Mouse (Mus musculus): ENCODE measurements around the gene Olfr54. TPM values are rescaled to one million over a fixed set of nuclear protein-coding genes. Genes with fewer than 3 reads are reported as not detected.
"Not testable (repeated sequence)": the region's sequence is repeated elsewhere in the genome, so short reads cannot be mapped to it uniquely, and the experiment has no call there.

Gene Olfr54
- polyA plus RNA-seq (2012; ENCODE audit: insufficient read depth, insufficient read length, missing spikeins) = not detected in 2 replicates

GRCm38 (mm10) chr11:51013936-51014335 lies at the start of gene Olfr54:
Gene Olfr54, plus strand, starts transcription at chr11:51014236.
- Histone ChIP-seq H3K4me3 (ENCODE audit: insufficient read depth, low read depth, low read length) (no peak within 1 kb of the TSS), H3K27ac (replicated peaks; ENCODE audit: low read depth, low read length) (no peak within 1 kb of the TSS), H3K4me1 (ENCODE audit: control insufficient read depth, insufficient read depth, insufficient read length, low read length) (no peaks in the 10 kb centered on the region)

GRCm38 (mm10) chr11:50964886-50965285 lies 49.1 kb upstream of the Olfr54 start:
- H3K4me1 ChIP-seq (ENCODE audit: control insufficient read depth, insufficient read depth, insufficient read length, low read length) = peaks cover 2% of the 10 kb centered on the region; the same call in 1 of the 2 replicates
- no peak overlapping the region for H3K4me3 ChIP-seq (ENCODE audit: insufficient read depth, low read depth, low read length)
- H3K27ac ChIP-seq (replicated peaks; ENCODE audit: low read depth, low read length) = no peak overlapping the region

- peaks cover 2% of the 10 kb centered on the region; the same call in 1 of the 2 replicates for H3K4me1 ChIP-seq (ENCODE audit: control insufficient read depth, insufficient read depth, insufficient read length, low read length)
- no peak within 1 kb of the TSS for H3K4me3 ChIP-seq (ENCODE audit: insufficient read depth, low read depth, low read length)
- no peak within 1 kb of the TSS for H3K27ac ChIP-seq (replicated peaks; ENCODE audit: low read depth, low read length)
Observed at GRCm38 (mm10) chr11:50966230-50966629, 47.8 kb upstream of the Olfr54 start, which contains the start of gene Olfr1378. Gene Olfr1378, plus strand, starts transcription at chr11:50966530.

GRCm38 (mm10) chr11:50977216-50977615 lies 36.8 kb upstream of the Olfr54 start:
- Histone ChIP-seq H3K4me1 (ENCODE audit: control insufficient read depth, insufficient read depth, insufficient read length, low read length) (no peaks in the 10 kb centered on the region), H3K4me3 (ENCODE audit: insufficient read depth, low read depth, low read length) (no peak overlapping the region), H3K27ac (replicated peaks; ENCODE audit: low read depth, low read length) (no peak overlapping the region)

- H3K27ac ChIP-seq (replicated peaks; ENCODE audit: low read depth, low read length) = no peak within 1 kb of the TSS
- H3K4me1 ChIP-seq (ENCODE audit: control insufficient read depth, insufficient read depth, insufficient read length, low read length) = no peaks in the 10 kb centered on the region
- no peak within 1 kb of the TSS for H3K4me3 ChIP-seq (ENCODE audit: insufficient read depth, low read depth, low read length)
Observed at GRCm38 (mm10) chr11:50981667-50982066, 32.4 kb upstream of the Olfr54 start, which contains the start of gene Olfr1377. Gene Olfr1377, plus strand, starts transcription at chr11:50981967.

- Histone ChIP-seq H3K4me1 (ENCODE audit: control insufficient read depth, insufficient read depth, insufficient read length, low read length) (no peaks in the 10 kb centered on the region), H3K4me3 (ENCODE audit: insufficient read depth, low read depth, low read length) (no peak within 1 kb of the TSS), H3K27ac (replicated peaks; ENCODE audit: low read depth, low read length) (no peak within 1 kb of the TSS)
Observed at GRCm38 (mm10) chr11:51003296-51003695, 10.7 kb upstream of the Olfr54 start, which contains the start of gene Olfr51. Gene Olfr51, plus strand, starts transcription at chr11:51003596.

- Histone ChIP-seq H3K4me1 (ENCODE audit: control insufficient read depth, insufficient read depth, insufficient read length, low read length) (no peaks in the 10 kb centered on the region), H3K27ac (replicated peaks; ENCODE audit: low read depth, low read length) (no peak overlapping the region)
Observed at GRCm38 (mm10) chr11:51011821-51012220, 2.2 kb upstream of the Olfr54 start.

GRCm38 (mm10) chr11:51016341-51016740 lies 2.3 kb downstream of the Olfr54 start:
- Histone ChIP-seq H3K4me1 (ENCODE audit: control insufficient read depth, insufficient read depth, insufficient read length, low read length) (no peaks in the 10 kb centered on the region), H3K27ac (replicated peaks; ENCODE audit: low read depth, low read length) (no peak overlapping the region), H3K4me3 (ENCODE audit: insufficient read depth, low read depth, low read length) (no peak overlapping the region)

More at GRCm38 (mm10) chr11:51011821-51012220, 2.2 kb upstream of the Olfr54 start:
- no peak overlapping the region for H3K4me3 ChIP-seq (ENCODE audit: insufficient read depth, low read depth, low read length)

- not testable (repeated sequence) for H3K4me3 ChIP-seq (ENCODE audit: insufficient read depth, low read depth, low read length); H3K4me1 ChIP-seq (ENCODE audit: control insufficient read depth, insufficient read depth, insufficient read length, low read length); H3K27ac ChIP-seq (replicated peaks; ENCODE audit: low read depth, low read length)
Observed at GRCm38 (mm10) chr11:51026811-51027210, 12.8 kb downstream of the Olfr54 start.

GRCm38 (mm10) chr11:51029381-51029780 lies 15.3 kb downstream of the Olfr54 start:
- not testable (repeated sequence) for H3K4me3 ChIP-seq (ENCODE audit: insufficient read depth, low read depth, low read length); H3K27ac ChIP-seq (replicated peaks; ENCODE audit: low read depth, low read length); H3K4me1 ChIP-seq (ENCODE audit: control insufficient read depth, insufficient read depth, insufficient read length, low read length)

GRCm38 (mm10) chr11:51030225-51030624 lies 16.2 kb downstream of the Olfr54 start:
- Histone ChIP-seq H3K4me3 (ENCODE audit: insufficient read depth, low read depth, low read length) (no peak overlapping the region), H3K4me1 (ENCODE audit: control insufficient read depth, insufficient read depth, insufficient read length, low read length) (no peaks in the 10 kb centered on the region)

GRCm38 (mm10) chr11:51032851-51033250 lies 18.8 kb downstream of the Olfr54 start:
- Histone ChIP-seq H3K4me1 (ENCODE audit: control insufficient read depth, insufficient read depth, insufficient read length, low read length) (no peaks in the 10 kb centered on the region), H3K27ac (replicated peaks; ENCODE audit: low read depth, low read length) (no peak overlapping the region)

More at GRCm38 (mm10) chr11:51030225-51030624, 16.2 kb downstream of the Olfr54 start:
- H3K27ac ChIP-seq (replicated peaks; ENCODE audit: low read depth, low read length) = no peak overlapping the region

GRCm38 (mm10) chr11:51034141-51034540 lies 20.1 kb downstream of the Olfr54 start:
- H3K27ac ChIP-seq (replicated peaks; ENCODE audit: low read depth, low read length); H3K4me3 ChIP-seq (ENCODE audit: insufficient read depth, low read depth, low read length); H3K4me1 ChIP-seq (ENCODE audit: control insufficient read depth, insufficient read depth, insufficient read length, low read length): not testable (repeated sequence)

More at GRCm38 (mm10) chr11:51032851-51033250, 18.8 kb downstream of the Olfr54 start:
- H3K4me3 ChIP-seq (ENCODE audit: insufficient read depth, low read depth, low read length) = no peak overlapping the region

GRCm38 (mm10) chr11:51035951-51036350 lies 21.9 kb downstream of the Olfr54 start:
- H3K27ac ChIP-seq (replicated peaks; ENCODE audit: low read depth, low read length) = no peak overlapping the region
- no peak overlapping the region for H3K4me3 ChIP-seq (ENCODE audit: insufficient read depth, low read depth, low read length)
- H3K4me1 ChIP-seq (ENCODE audit: control insufficient read depth, insufficient read depth, insufficient read length, low read length) = no peaks in the 10 kb centered on the region

GRCm38 (mm10) chr11:51044776-51045175 lies 30.7 kb downstream of the Olfr54 start:
- H3K4me3 ChIP-seq (ENCODE audit: insufficient read depth, low read depth, low read length); H3K27ac ChIP-seq (replicated peaks; ENCODE audit: low read depth, low read length); H3K4me1 ChIP-seq (ENCODE audit: control insufficient read depth, insufficient read depth, insufficient read length, low read length): not testable (repeated sequence)

- not testable (repeated sequence) for H3K4me1 ChIP-seq (ENCODE audit: control insufficient read depth, insufficient read depth, insufficient read length, low read length); H3K27ac ChIP-seq (replicated peaks; ENCODE audit: low read depth, low read length); H3K4me3 ChIP-seq (ENCODE audit: insufficient read depth, low read depth, low read length)
Observed at GRCm38 (mm10) chr11:51047809-51048208, 33.8 kb downstream of the Olfr54 start, which contains the start of gene Olfr1375. Gene Olfr1375, plus strand, starts transcription at chr11:51048109.
